Mouse (Mus musculus) embryonic fibroblast, embryonic 13.5 days (primary cell): Measurements from ENCODE around the gene Olfr311. TPM values are rescaled to one million over a fixed set of nuclear protein-coding genes. Genes with fewer than 3 reads are reported as not detected.

Experiments used
- H3K27ac ChIP-seq: 2 replicates; pipeline ENCODE4 v1.5.1; 2012; ENCODE audit warnings: low read length, control low read depth, inconsistent platforms; ENCODE audit not compliant: insufficient read depth
- H3K4me1 ChIP-seq: 2 replicates; pipeline ENCODE4 v1.6.1; 2011; ENCODE audit warnings: low read length; ENCODE audit not compliant: control insufficient read depth, insufficient read depth
- H3K4me3 ChIP-seq: 2 replicates; pipeline ENCODE4 v1.5.1; 2011; ENCODE audit warnings: mild to moderate bottlenecking, control low read depth, low read length; ENCODE audit not compliant: insufficient read depth
- CTCF ChIP-seq: IDR thresholded peaks from 2 replicates; pipeline ENCODE4 v1.5.1; 2011; ENCODE audit warnings: mild to moderate bottlenecking, control low read depth, low read length, moderate library complexity, borderline replicate concordance; ENCODE audit not compliant: insufficient read depth
- POLR2A ChIP-seq: IDR thresholded peaks from 2 replicates; pipeline ENCODE4 v1.6.1; 2011; ENCODE audit warnings: low read depth, mild to moderate bottlenecking, control low read depth, low read length, moderate library complexity
- polyA plus RNA-seq: library from polyadenylated mRNA; stranded (reverse); fragments of >200 nt; gene quantifications from 2 replicates; pipeline ENCODE4 v1.2.4, GENCODE M21; 2011; ENCODE audit warnings: low read depth; ENCODE audit not compliant: missing spikeins, insufficient read length

Gene Olfr311
- polyA plus RNA-seq, 1 experiment: not detected

GRCm38 (mm10) chr11:58867954-58868330 is 28.9 kb downstream of the Olfr311 start:
- H3K4me3 ChIP-seq: peak overlapping the region; percentile 85; the same call in 1 of the 2 replicates
- no peaks in the 10 kb centered on the region; the same call in 1 of the 2 replicates for H3K4me1 ChIP-seq
- TF ChIP-seq POLR2A: no peak
- TF ChIP-seq CTCF: no peak
- no peak overlapping the region for H3K27ac ChIP-seq

GRCm38 (mm10) chr11:58870961-58871360 is 31.9 kb downstream of the Olfr311 start:
- TF ChIP-seq CTCF: no peak

GRCm38 (mm10) chr11:58883756-58884155 is 44.7 kb downstream of the Olfr311 start:
- H3K4me1 ChIP-seq: no peaks in the 10 kb centered on the region
- no peak overlapping the region for H3K4me3 ChIP-seq
- H3K27ac ChIP-seq: no peak overlapping the region
- TF ChIP-seq POLR2A (no peak), CTCF (no peak)

More at GRCm38 (mm10) chr11:58870961-58871360, 31.9 kb downstream of the Olfr311 start:
- Histone ChIP-seq H3K4me3 (no peak overlapping the region), H3K27ac (no peak overlapping the region), H3K4me1 (no peaks in the 10 kb centered on the region; the same call in 1 of the 2 replicates)

- Histone ChIP-seq H3K4me3 (no peak overlapping the region), H3K4me1 (no peaks in the 10 kb centered on the region), H3K27ac (no peak overlapping the region)
- TF ChIP-seq CTCF (no peak), POLR2A (no peak)
Observed at GRCm38 (mm10) chr11:58890511-58890910, 51.5 kb downstream of the Olfr311 start.

Other genes starting within 250 kb of the Olfr311 start
- gene Olfr324, start 244.1 kb upstream of the Olfr311 start, polyA plus RNA-seq: not detected in 2 replicates
- not detected in 2 replicates for gene 2210407C18Rik, start 223.2 kb upstream of the Olfr311 start, polyA plus RNA-seq
- gene Olfr323, start 208.8 kb upstream of the Olfr311 start, polyA plus RNA-seq: not detected in 2 replicates
- gene Trim58, start 198.8 kb upstream of the Olfr311 start, polyA plus RNA-seq: not detected in 2 replicates
- gene Olfr322, start 180.5 kb upstream of the Olfr311 start, polyA plus RNA-seq: not detected in 2 replicates
- not detected in 2 replicates for gene Olfr320, start 158.2 kb upstream of the Olfr311 start, polyA plus RNA-seq
- gene Olfr319, start 140.1 kb upstream of the Olfr311 start, polyA plus RNA-seq: not detected in 2 replicates
- gene Olfr318, start 115.2 kb upstream of the Olfr311 start, polyA plus RNA-seq: not detected in 2 replicates
- not detected in 2 replicates for gene Olfr317, start 100.0 kb upstream of the Olfr311 start, polyA plus RNA-seq
- not detected in 2 replicates for gene Olfr316, start 86.5 kb upstream of the Olfr311 start, polyA plus RNA-seq
- gene Olfr315, start 66.1 kb upstream of the Olfr311 start, polyA plus RNA-seq: not detected in 2 replicates
- gene Olfr314, start 56.3 kb upstream of the Olfr311 start, polyA plus RNA-seq: not detected in 2 replicates
- not detected in 2 replicates for gene Fam183b, start 37.3 kb upstream of the Olfr311 start, polyA plus RNA-seq
- gene Olfr313, start 24.3 kb upstream of the Olfr311 start, polyA plus RNA-seq: not detected in 2 replicates
- gene Olfr312, start 10.0 kb upstream of the Olfr311 start, polyA plus RNA-seq: not detected in 2 replicates
- gene Gm12258, start 7.9 kb downstream of the Olfr311 start, polyA plus RNA-seq: 5.4 and 6.8 TPM in 2 replicates
- 6.6 TPM in 2 replicates for gene 2810021J22Rik, start 28.0 kb downstream of the Olfr311 start, polyA plus RNA-seq
- 4.1 and 6.2 TPM in 2 replicates for gene Zfp39, start 65.0 kb downstream of the Olfr311 start, polyA plus RNA-seq
- gene Btnl10, start 78.7 kb downstream of the Olfr311 start, polyA plus RNA-seq: not detected in 2 replicates
- 91.5 and 99.2 TPM in 2 replicates for gene Rnf187, start 99.7 kb downstream of the Olfr311 start, polyA plus RNA-seq
- gene Hist3h2ba, start 109.7 kb downstream of the Olfr311 start, polyA plus RNA-seq: not detected in 2 replicates
- 9.7 and 12.5 TPM in 2 replicates for gene Hist3h2a, start 115.4 kb downstream of the Olfr311 start, polyA plus RNA-seq
- gene Trim17, start 115.4 kb downstream of the Olfr311 start, polyA plus RNA-seq: not detected in 2 replicates
- gene Trim11, start 138.8 kb downstream of the Olfr311 start, polyA plus RNA-seq: 17.5 and 20.1 TPM in 2 replicates